Mouse (Mus musculus): ENCODE data around the gene Gjd3. TPM values are rescaled to one million over a fixed set of nuclear protein-coding genes. Genes with fewer than 3 reads are reported as not detected.

The Gjd3 gene
- total and polyA plus RNA-seq, 2 experiments from 2014 or later, result 4.5 to 5.1 TPM

DNA sequence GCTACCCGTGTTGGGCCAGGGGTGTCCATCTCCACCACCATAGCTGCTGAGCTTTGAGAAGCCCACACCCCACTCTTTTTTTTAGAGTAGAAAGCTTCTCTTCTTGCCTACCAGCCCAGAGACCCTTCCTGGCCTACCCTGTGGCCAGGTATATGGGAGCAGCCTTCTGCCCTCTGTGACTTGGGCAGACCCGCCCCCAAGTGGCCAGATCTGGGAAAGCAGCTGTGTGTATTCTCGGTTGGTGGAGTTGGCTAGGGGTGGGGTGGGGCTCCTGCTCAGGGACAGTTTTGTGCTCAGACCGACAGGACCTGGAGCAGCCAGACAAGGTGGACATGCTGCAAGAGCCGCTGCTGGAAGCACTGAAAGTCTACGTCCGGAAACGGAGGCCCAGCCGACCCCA lies 10.6 kb downstream of the Gjd3 start:
- peak; percentile 90 for TF ChIP-seq CTCF (IDR thresholded peaks at IDR 0.05)
- peak; percentile 25; the same call in 1 of the 2 replicates for ATAC-seq (ENCODE audit: low FRiP score)

DNA sequence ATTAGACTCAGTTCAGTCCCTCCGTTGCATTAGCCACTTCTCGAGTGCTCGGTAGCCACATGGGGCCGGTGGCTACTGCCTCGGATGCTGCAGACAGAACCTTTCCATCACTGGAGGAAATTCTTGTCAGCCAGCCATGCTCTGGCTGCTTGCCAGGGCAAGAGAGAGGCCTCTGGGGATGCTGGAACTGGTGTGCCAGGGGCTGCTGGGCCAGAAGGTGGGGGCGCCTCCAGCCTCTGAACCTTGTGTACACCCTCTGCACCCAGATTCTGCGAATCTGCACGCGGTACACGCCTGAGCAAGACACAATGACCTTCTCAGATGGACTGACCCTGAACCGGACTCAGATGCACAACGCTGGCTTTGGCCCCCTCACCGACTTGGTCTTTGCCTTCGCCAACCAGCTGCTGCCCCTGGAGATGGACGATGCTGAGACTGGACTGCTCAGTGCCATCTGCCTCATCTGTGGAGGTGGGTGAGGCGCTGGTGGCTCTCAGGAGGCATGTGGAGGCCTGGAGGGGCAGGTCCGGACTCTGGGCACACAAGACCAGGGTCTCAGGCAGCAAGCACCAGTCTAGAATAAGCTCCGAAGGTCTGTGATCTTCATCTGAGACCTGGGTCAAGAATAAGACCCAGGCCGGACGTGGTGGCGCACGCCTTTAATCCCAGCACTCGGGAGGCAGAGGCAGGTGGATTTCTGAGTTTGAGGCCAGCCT lies 11.3 kb downstream of the Gjd3 start:
- TF ChIP-seq CTCF (IDR thresholded peaks at IDR 0.05), result no peak
- Histone ChIP-seq H3K4me2 (ENCODE audit: low read depth, low read length, poor library complexity, severe bottlenecking) (no peak overlapping the region), H3K4me1 (ENCODE audit: insufficient read depth, low read length) (peaks cover 11% of the 10 kb centered on the region), H3K4me3 (ENCODE audit: low read depth, low read length) (no peak overlapping the region), H3K9ac (replicated peaks; ENCODE audit: low read length, poor library complexity, severe bottlenecking) (no peak overlapping the region), H3K27ac (ENCODE audit: low read depth, low read length) (peak overlapping the region; percentile 32; the same call in 1 of the 2 replicates), H3K27me3 (ENCODE audit: insufficient read depth, low read length) (no peaks in the 10 kb centered on the region), H3K36me3 (ENCODE audit: insufficient read depth, low read length) (peaks cover 20% of the 10 kb centered on the region), H3K9me3 (ENCODE audit: low read length) (no peaks in the 10 kb centered on the region)
- ATAC-seq (ENCODE audit: low FRiP score), result no peak
- peak; percentile 73 for DNase-seq (ENCODE audit: low spot score)
- WGBS, result 62% methylated on average over 23 of the region's 23 CpGs

More for the DNA sequence above, 10.6 kb downstream of the Gjd3 start:
- Histone ChIP-seq H3K4me1 (ENCODE audit: insufficient read depth, low read length) (peaks cover 8% of the 10 kb centered on the region), H3K4me2 (ENCODE audit: low read depth, low read length, poor library complexity, severe bottlenecking) (no peak overlapping the region), H3K27ac (ENCODE audit: low read depth, low read length) (no peak overlapping the region), H3K9me3 (ENCODE audit: low read length) (no peaks in the 10 kb centered on the region), H3K36me3 (ENCODE audit: insufficient read depth, low read length) (peaks cover 20% of the 10 kb centered on the region), H3K4me3 (ENCODE audit: low read depth, low read length) (no peak overlapping the region), H3K27me3 (ENCODE audit: insufficient read depth, low read length) (no peaks in the 10 kb centered on the region), H3K9ac (replicated peaks; ENCODE audit: low read length, poor library complexity, severe bottlenecking) (no peak overlapping the region)
- peak; percentile 82 for DNase-seq (ENCODE audit: low spot score)
- WGBS, result 57% methylated on average over 9 of the region's 9 CpGs

DNA sequence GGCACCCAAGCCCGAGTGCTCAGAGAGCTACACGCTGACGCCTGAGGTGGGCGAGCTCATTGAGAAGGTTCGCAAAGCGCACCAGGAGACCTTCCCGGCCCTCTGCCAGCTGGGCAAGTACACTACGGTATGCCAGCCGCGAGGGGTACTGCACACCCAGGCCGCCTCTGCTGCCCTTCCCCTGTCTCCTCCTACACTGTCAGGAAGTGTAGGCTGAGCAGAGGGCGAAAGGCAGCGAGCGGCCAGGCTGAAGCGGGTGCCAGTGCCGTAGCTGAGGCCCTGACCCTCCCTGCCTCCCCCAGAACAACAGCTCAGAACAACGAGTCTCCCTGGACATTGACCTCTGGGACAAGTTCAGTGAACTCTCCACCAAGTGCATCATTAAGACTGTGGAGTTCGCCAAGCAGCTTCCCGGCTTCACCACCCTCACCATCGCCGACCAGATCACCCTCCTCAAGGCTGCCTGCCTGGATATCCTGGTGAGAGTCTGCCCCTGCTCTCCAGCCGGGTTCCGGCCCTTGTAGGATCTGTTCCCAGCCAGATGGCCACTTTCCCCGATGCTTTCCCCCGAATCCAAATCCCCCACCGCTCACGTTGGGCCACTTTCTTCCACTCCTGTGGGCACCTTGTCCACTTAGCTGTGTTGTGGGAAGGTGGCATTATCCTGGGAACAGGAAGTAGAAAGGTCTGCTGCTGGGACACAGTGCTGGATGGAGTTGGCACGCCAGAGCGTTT lies 12.5 kb downstream of the Gjd3 start:
- H3K9me3 ChIP-seq (ENCODE audit: low read length), result no peaks in the 10 kb centered on the region
- no peak overlapping the region for H3K27ac ChIP-seq (ENCODE audit: low read depth, low read length)
- peaks cover 11% of the 10 kb centered on the region for H3K4me1 ChIP-seq (ENCODE audit: insufficient read depth, low read length)
- H3K4me3 ChIP-seq (ENCODE audit: low read depth, low read length), result no peak overlapping the region
- H3K36me3 ChIP-seq (ENCODE audit: insufficient read depth, low read length), result peaks cover 20% of the 10 kb centered on the region
- H3K4me2 ChIP-seq (ENCODE audit: low read depth, low read length, poor library complexity, severe bottlenecking), result no peak overlapping the region
- ATAC-seq (ENCODE audit: low FRiP score) (no peak), DNase-seq (ENCODE audit: low spot score) (no peak)
- H3K9ac ChIP-seq (replicated peaks; ENCODE audit: low read length, poor library complexity, severe bottlenecking), result no peak overlapping the region
- TF ChIP-seq CTCF (IDR thresholded peaks at IDR 0.05), result no peak
- WGBS, result 66% methylated on average over 29 of the region's 29 CpGs
- H3K27me3 ChIP-seq (ENCODE audit: insufficient read depth, low read length), result no peaks in the 10 kb centered on the region

DNA sequence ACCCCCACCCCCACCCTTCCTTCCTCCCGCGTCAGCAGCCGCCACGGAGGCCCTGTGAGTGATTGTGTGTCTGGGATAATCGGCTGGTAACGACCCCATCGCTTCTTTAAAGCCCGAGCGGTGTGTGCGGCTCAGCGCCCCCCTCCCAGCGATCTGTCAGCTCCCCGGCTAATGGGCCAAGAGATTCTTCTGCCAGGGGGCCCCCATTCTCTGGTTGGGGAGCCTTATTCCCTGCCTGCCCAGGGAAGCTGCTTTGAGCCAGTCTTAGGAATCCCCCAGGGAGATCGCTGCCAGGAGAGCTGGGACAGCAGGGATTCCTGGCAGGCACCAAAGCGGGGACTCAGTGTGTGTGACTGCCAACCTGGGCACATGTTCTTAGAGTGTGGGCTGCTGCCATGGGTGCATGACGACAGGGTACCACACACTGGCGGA lies 13.3 kb downstream of the Gjd3 start:
- peak; percentile 15; the same call in 1 of the 2 replicates for ATAC-seq (ENCODE audit: low FRiP score)
- H3K4me3 ChIP-seq (ENCODE audit: low read depth, low read length), result no peak overlapping the region
- peaks cover 20% of the 10 kb centered on the region for H3K36me3 ChIP-seq (ENCODE audit: insufficient read depth, low read length)
- peak overlapping the region; percentile 14; the same call in 1 of the 2 replicates for H3K27ac ChIP-seq (ENCODE audit: low read depth, low read length)
- peaks cover 16% of the 10 kb centered on the region for H3K4me1 ChIP-seq (ENCODE audit: insufficient read depth, low read length)
- no peaks in the 10 kb centered on the region for H3K27me3 ChIP-seq (ENCODE audit: insufficient read depth, low read length)
- H3K9me3 ChIP-seq (ENCODE audit: low read length), result no peaks in the 10 kb centered on the region
- DNase-seq (ENCODE audit: low spot score), result peak; percentile 79
- 22% methylated on average over 14 of the region's 17 CpGs for WGBS
- peak overlapping the region; percentile 21 for H3K4me2 ChIP-seq (ENCODE audit: low read depth, low read length, poor library complexity, severe bottlenecking)
- 0 out of 2 replicates have a peak overlapping the region, but pooled peaks have one; percentile 15 for H3K9ac ChIP-seq (replicated peaks; ENCODE audit: low read length, poor library complexity, severe bottlenecking)
- no peak for TF ChIP-seq CTCF (IDR thresholded peaks at IDR 0.05)

DNA sequence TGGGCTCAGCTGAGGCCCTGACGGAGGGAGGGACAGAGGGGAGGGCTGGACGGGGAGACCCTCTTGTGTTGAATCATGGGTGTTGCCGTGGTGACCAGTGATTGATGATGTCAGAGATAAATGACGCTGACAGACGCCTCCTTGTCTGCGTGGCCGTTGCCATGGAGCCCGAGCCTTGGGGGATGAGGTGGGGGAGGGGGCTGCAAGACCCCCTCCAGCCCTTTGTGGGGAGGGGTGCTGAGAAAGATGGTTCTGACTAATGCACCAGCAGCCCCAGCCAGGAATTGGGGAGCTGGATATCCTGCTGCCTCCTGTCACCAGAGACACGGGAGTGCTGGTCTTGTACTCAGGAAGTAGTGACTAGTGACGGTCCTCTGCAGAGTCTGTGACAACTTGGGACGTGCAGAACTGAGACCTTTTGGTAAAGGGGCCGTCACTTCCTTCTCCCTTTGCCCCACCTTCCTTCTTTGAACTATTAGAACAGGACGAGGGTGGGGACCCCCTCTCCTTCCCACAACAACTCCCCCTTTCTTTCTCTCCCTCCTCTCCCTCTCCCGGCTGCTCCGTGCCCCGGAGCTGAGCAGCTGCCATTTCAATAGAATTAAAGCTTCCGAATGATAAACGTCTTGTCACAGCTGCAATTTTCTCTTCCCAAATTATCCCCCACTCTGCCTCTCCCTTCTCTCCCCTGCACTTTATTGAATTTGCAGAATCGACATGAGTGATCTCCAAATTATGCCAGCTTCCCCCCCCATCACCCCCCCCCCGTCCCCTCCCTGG lies 13.9 kb downstream of the Gjd3 start:
- TF ChIP-seq CTCF (IDR thresholded peaks at IDR 0.05), result no peak
- 5% methylated on average over 20 of the region's 20 CpGs for WGBS
- Histone ChIP-seq H3K4me1 (ENCODE audit: insufficient read depth, low read length) (peaks cover 18% of the 10 kb centered on the region), H3K27ac (ENCODE audit: low read depth, low read length) (no peak overlapping the region), H3K9me3 (ENCODE audit: low read length) (no peaks in the 10 kb centered on the region), H3K9ac (replicated peaks; ENCODE audit: low read length, poor library complexity, severe bottlenecking) (0 out of 2 replicates have a peak overlapping the region, but pooled peaks have one; percentile 15), H3K27me3 (ENCODE audit: insufficient read depth, low read length) (no peaks in the 10 kb centered on the region), H3K4me3 (ENCODE audit: low read depth, low read length) (no peak overlapping the region), H3K36me3 (ENCODE audit: insufficient read depth, low read length) (peaks cover 17% of the 10 kb centered on the region), H3K4me2 (ENCODE audit: low read depth, low read length, poor library complexity, severe bottlenecking) (peak overlapping the region; percentile 21; the same call in 1 of the 2 replicates)
- peak; percentile 63 for DNase-seq (ENCODE audit: low spot score)
- no peak for ATAC-seq (ENCODE audit: low FRiP score)

All from midbrain, postnatal 0 days (tissue).